ENCODE assay signal across 8 mouse cellular contexts in genomic region chr17:36020191-36021073, GRCm38 (mm10). TPM values are rescaled to one million over a fixed set of nuclear protein-coding genes. Genes with fewer than 3 reads are reported as not detected.
DNase-seq lines count a peak whose midpoint lies in the region; ATAC-seq and TF ChIP-seq lines count a peak whose summit lies in the region.

Gene H2-T24, minus strand, starts transcription at chr17:36020560.

- no peak within 1 kb of the TSS for H3ac ChIP-seq in myocyte (ENCODE audit: control insufficient read depth, insufficient read length)

- no peaks in the 10 kb centered on the region for H3K4me1 ChIP-seq in embryonic fibroblast, embryonic 13.5 days (ENCODE audit: control insufficient read depth, insufficient read depth, low read length)
- H3K4me1 ChIP-seq in hindbrain, embryonic 12.5 days = peaks cover 4% of the 10 kb centered on the region; the same call in 1 of the 2 replicates

- no peak for ATAC-seq in hindbrain, embryonic 12.5 days (ENCODE audit: low FRiP score)

- H3K4me3 ChIP-seq in embryonic fibroblast, embryonic 13.5 days (ENCODE audit: insufficient read depth, low read length) = no peak within 1 kb of the TSS
- no peak within 1 kb of the TSS for H3K4me3 ChIP-seq in hindbrain, embryonic 12.5 days
- H3K4me3 ChIP-seq in myocyte = no peak within 1 kb of the TSS

- H3K79me2 ChIP-seq in myocyte (ENCODE audit: control insufficient read depth, insufficient read depth) = peaks cover 68% of the 10 kb centered on the region

- 44% methylated on average over 15 of the region's 15 CpGs for WGBS in hindbrain, embryonic 12.5 days

- H3K27ac ChIP-seq in embryonic fibroblast, embryonic 13.5 days (ENCODE audit: insufficient read depth, low read length) = peak within 1 kb of the TSS; percentile 19
- no peak within 1 kb of the TSS for H3K27ac ChIP-seq in hindbrain, embryonic 12.5 days

- H3K4me2 ChIP-seq in hindbrain, embryonic 12.5 days (replicated peaks) = peak within 1 kb of the TSS; percentile 12; the same call in 1 of the 2 replicates
- peak within 1 kb of the TSS; percentile 42 for H3K4me2 ChIP-seq in myocyte (ENCODE audit: low read depth)

- peak; percentile 86 to 87 for DNase-seq in B cell, adult 2 months
- DNase-seq in R1 (ENCODE audit: low read depth, low spot score) (peak; percentile 94), liver (peak; percentile 85)
- DNase-seq in thymus, postnatal 10 days (ENCODE audit: low spot score in 2 of 2) = peak; percentile 71 to 75
- no peak for DNase-seq in urinary bladder, adult 2 months (ENCODE audit: low spot score)

- TF ChIP-seq POLR2A in embryonic fibroblast, embryonic 13.5 days (IDR thresholded peaks at IDR 0.05; ENCODE audit: low read depth, low read length) = no peak
- no peak for TF ChIP-seq POLR2A in myocyte (IDR thresholded peaks at IDR 0.05; ENCODE audit: insufficient read length, low read depth)

- no peak within 1 kb of the TSS for H3K9ac ChIP-seq in hindbrain, embryonic 12.5 days

- no peaks in the 10 kb centered on the region for H3K27me3 ChIP-seq in hindbrain, embryonic 12.5 days
- H3K27me3 ChIP-seq in myocyte (ENCODE audit: control insufficient read depth, insufficient read depth, insufficient read length) = no peaks in the 10 kb centered on the region

- peaks cover 4% of the 10 kb centered on the region; the same call in 1 of the 2 replicates for H3K36me3 ChIP-seq in hindbrain, embryonic 12.5 days
- H3K36me3 ChIP-seq in myocyte (ENCODE audit: control insufficient read depth, insufficient read depth) = no peaks in the 10 kb centered on the region

- no peaks in the 10 kb centered on the region for H3K9me3 ChIP-seq in hindbrain, embryonic 12.5 days (replicated peaks)

- no peak for TF ChIP-seq CTCF in embryonic fibroblast, embryonic 13.5 days (IDR thresholded peaks at IDR 0.05; ENCODE audit: borderline replicate concordance, insufficient read depth, low read length)

TF ChIP-seq in myocyte, 11 proteins besides CTCF, POLR2A, EP300 and RAD21:
- no peak for TF ChIP-seq MAX (IDR thresholded peaks at IDR 0.05; ENCODE audit: low read depth)
- no peak for TF ChIP-seq TCF3 (IDR thresholded peaks at IDR 0.05; ENCODE audit: insufficient read length, low read depth)
- no peak for TF ChIP-seq CEBPB (IDR thresholded peaks at IDR 0.05; ENCODE audit: insufficient read depth, poor library complexity, severe bottlenecking)
- TF ChIP-seq E2F4 (IDR thresholded peaks at IDR 0.05; ENCODE audit: insufficient read depth) = no peak
- TF ChIP-seq REST (IDR thresholded peaks at IDR 0.05; ENCODE audit: insufficient read depth, insufficient read length) = no peak
- no peak for TF ChIP-seq USF1 (IDR thresholded peaks at IDR 0.05; ENCODE audit: low read depth)
- no peak for TF ChIP-seq MYOD1 (IDR thresholded peaks at IDR 0.05; ENCODE audit: control insufficient read depth in 1 of 3, insufficient read length in 2 of 3, low read depth in 2 of 3)
- TF ChIP-seq MYOG (IDR thresholded peaks at IDR 0.05; ENCODE audit: control insufficient read depth in 1 of 3, insufficient read depth in 1 of 3, insufficient read length in 2 of 3, low read depth in 2 of 3) = no peak

RNA-seq across cellular contexts. Expression of gene H2-T24, which starts in this region (rescaled TPM):
- polyA plus RNA-seq in embryonic fibroblast, embryonic 13.5 days (2011; ENCODE audit: insufficient read length, low read depth, missing spikeins) = not detected in 2 replicates
- polyA plus RNA-seq in hindbrain, embryonic 12.5 days (2016; fragmentation: Nextera tagmentation; extraction: Ambion mirVana) = 5.5 and 5.6 TPM in 2 replicates
- polyA plus RNA-seq in myocyte (2012; fragmentation: generic; extraction: Trizol) = 0.47 TPM
- polyA plus RNA-seq in urinary bladder, adult 2 months (2012; rRNA removed) = 1.5 and 2.0 TPM in 2 replicates
